Mouse (Mus musculus): ENCODE data around the gene Cd300lf.

Gene Cd300lf

DNA sequence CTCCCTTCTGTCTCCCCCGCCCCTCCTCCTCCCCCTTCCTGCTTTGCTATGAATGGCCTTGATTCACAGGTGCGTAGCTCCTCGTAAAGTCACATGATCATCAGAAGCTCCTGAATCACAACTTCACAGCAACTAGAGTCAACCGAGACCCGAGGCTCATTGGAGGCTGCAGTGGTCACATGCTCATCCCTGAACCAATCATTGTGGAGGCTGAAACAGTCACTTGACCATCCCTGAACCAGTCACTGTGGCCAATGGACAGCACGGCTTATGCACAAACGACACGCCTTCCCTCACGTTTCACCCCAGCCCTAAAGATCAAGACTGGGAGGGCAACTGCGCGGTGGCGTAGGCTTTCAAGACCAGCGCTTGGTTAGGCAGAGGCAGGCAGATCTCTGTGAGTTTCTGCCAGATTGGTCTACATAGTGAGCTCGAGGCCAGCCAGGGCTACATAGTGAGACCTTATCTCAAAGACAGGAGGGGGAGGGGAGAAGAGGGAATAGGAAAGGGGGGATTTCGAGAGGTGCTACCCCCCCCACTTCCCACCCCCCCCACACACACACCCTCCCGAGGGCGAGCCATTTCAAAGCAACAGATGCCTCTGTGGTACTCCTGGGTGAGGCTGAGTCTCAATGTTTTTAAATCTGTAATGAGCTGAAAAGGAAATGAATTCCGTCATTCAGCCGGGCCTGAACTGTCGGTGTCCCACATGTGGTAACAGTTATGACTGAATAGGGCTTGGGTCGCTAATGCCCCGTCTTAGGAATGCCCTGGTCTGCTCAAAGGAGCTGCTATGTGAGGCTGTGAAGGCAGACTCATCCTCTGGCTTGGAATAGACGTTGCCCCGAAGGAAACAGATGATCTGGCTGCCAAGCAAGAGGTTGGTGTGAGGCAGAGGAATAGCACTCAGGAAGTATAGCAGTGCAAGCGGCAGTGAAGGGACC is 30.1 kb downstream of the Cd300lf start:
- peak; percentile 16 for DNase-seq (ENCODE audit: low read depth, low spot score)
- no peaks in the 10 kb centered on the region for H3K27me3 ChIP-seq (ENCODE audit: control insufficient read depth, insufficient read depth, low read length, poor library complexity, severe bottlenecking)
- no peaks in the 10 kb centered on the region for H3K36me3 ChIP-seq (ENCODE audit: control insufficient read depth, insufficient read depth, low read length, poor library complexity, severe bottlenecking)

DNA sequence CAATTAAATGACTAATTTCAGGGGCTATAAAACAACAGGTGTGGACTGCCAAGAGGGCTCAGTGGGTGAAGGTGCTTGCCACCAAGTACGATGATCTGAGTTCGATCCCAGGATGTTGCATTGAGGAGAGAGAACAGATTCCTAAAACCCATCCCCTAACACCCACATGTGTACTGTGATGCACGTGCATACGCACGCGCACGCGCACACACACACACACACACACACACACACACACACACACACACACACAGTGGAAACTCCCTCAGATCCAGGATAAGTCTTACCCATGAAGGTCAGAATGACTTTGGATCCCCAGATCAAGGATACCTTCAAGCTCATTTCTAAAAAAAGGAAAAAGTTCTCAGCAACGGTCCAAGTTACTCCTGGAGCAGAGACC is 31.7 kb downstream of the Cd300lf start:
- DNase-seq (ENCODE audit: low read depth, low spot score) = no peak
- no peaks in the 10 kb centered on the region for H3K36me3 ChIP-seq (ENCODE audit: control insufficient read depth, insufficient read depth, low read length, poor library complexity, severe bottlenecking)
- H3K27me3 ChIP-seq (ENCODE audit: control insufficient read depth, insufficient read depth, low read length, poor library complexity, severe bottlenecking) = no peaks in the 10 kb centered on the region

DNA sequence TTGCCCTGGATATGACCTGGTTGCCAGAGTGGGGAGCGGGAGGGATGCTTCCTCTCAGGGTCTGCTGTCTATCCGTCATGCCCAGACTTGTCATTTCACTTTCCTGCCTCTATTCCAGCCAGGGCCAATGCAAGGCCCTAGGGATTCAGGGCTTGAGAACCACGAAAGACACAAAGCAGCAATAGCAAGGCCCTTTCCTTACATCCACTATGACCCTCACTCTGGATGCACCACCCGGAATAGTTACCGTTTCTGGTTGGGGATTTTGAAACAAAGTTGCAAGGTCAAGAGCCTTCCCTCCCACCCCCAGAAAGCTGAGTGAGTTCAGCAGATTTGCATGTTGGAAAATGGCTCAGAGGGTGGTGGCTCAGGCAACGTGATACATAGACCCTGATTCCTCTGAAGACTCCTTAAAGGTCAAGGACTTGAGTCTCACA is 32.2 kb downstream of the Cd300lf start:
- no peaks in the 10 kb centered on the region for H3K27me3 ChIP-seq (ENCODE audit: control insufficient read depth, insufficient read depth, low read length, poor library complexity, severe bottlenecking)

DNA sequence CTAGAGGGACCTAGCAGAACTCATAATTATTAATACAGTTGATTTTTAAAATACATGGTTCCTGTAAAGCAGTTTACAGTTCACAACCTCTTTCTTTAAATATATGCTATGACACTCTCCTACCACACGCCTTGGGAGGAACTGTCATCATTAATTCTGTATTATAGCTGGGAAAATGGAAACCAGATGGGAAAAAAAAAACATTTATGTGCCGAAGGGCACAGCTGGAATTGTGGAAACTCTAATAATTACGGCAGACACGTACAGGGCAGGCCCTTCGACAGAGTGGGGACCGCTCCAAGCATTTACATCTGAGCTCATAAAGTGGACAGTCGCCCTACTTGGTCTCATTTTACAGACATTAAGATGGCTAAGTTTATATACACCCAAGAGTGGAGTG is 33.1 kb downstream of the Cd300lf start:
- no peaks in the 10 kb centered on the region for H3K36me3 ChIP-seq (ENCODE audit: control insufficient read depth, insufficient read depth, low read length, poor library complexity, severe bottlenecking)
- H3K27me3 ChIP-seq (ENCODE audit: control insufficient read depth, insufficient read depth, low read length, poor library complexity, severe bottlenecking) = no peaks in the 10 kb centered on the region
- no peak for DNase-seq (ENCODE audit: low read depth, low spot score)

More for the DNA sequence above, 32.2 kb downstream of the Cd300lf start:
- no peak for DNase-seq (ENCODE audit: low read depth, low spot score)
- H3K36me3 ChIP-seq (ENCODE audit: control insufficient read depth, insufficient read depth, low read length, poor library complexity, severe bottlenecking) = no peaks in the 10 kb centered on the region

DNA sequence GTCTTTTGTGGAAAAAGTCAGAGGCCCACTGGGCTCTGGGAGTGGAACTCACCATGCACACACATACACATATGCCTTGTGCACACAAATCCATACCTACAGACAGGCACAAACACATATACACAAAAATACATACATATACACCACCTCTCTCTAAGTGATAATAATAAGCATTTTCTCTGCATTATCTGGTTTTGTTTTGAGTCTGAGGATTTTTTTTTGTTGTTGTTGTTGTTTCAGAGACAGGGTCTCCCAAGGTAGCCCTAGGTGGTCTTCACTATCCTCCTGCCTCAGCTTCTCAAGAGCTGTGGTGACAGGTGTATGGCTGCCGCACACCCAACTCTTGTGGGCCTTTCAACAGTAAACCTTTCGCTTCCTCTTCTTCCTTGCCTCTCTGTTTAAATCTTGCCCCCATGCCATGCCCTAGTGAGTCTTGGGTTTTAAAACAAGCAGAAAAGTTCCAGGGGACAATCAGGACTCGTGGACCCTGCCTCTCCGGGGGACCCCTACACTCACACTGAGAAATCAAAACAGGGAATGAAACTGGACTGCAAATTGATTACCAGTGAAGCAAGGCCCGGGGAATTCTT is 33.7 kb downstream of the Cd300lf start:
- DNase-seq (ENCODE audit: low read depth, low spot score) = no peak
- H3K36me3 ChIP-seq (ENCODE audit: control insufficient read depth, insufficient read depth, low read length, poor library complexity, severe bottlenecking) = no peaks in the 10 kb centered on the region
- H3K27me3 ChIP-seq (ENCODE audit: control insufficient read depth, insufficient read depth, low read length, poor library complexity, severe bottlenecking) = no peaks in the 10 kb centered on the region

DNA sequence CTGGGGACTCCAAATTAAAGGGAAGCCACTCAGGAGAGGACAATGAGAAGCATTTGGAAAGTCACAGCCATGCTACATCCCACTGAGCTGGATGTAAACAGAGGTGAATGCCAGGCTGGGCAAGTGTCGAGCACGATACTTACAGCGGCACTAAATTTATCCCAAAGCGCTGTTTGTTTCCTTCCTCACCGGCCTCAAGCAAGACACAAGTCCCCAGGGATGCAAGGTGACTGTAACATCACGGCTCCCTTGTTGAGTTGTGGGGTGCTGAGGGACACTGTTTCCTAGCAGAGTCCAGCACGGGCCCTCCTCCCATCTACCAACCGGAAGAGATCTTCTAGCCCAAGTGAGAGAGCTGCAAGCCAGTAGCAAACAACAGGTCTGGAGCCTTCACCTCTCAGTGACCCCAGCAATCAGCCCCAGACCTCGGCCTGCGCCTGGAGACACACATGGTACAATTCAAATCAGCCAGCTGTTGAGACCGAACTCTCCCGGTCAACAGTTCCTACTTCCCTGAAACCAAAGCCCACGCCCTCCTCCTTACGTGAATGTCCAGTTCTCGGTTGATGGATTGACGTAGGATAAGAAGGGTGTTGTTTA is 34.5 kb downstream of the Cd300lf start:
- H3K27me3 ChIP-seq (ENCODE audit: control insufficient read depth, insufficient read depth, low read length, poor library complexity, severe bottlenecking) = no peaks in the 10 kb centered on the region
- no peak for DNase-seq (ENCODE audit: low read depth, low spot score)
- H3K36me3 ChIP-seq (ENCODE audit: control insufficient read depth, insufficient read depth, low read length, poor library complexity, severe bottlenecking) = no peaks in the 10 kb centered on the region

DNA sequence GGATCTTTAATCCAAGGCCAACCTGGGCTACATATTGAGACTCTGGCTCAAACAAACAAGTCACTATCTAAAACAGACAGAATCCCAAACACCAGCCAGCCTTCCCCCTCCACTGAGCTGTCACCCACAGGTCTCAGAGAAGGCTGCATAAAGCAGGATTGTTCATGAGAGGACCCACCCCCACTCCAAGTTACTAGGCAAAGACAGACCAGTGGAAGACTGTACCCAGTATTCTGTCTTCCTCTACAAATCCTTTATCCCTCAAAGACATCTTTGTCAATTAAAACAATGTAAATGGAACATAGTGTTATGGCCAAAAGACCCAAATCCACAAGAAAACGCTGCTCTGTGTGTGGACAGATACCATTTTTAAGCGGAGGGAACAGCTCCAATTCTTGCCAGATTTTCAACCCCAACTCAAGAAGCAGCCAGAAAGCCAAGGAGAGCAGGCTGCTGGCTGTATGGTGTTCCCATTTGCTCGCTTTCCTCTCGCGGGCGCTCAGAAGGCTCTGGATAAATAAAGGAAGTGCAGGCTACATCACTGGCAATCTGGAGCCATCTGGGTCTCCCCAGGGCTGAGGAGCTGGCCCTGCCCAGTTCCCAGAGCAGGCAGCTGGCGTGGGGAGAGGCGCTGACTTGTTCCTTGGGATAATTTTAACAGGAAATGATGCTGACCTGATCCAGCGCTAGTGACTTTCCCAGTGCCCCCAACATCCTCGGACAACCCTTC is 35.4 kb downstream of the Cd300lf start:
- H3K27me3 ChIP-seq (ENCODE audit: control insufficient read depth, insufficient read depth, low read length, poor library complexity, severe bottlenecking) = no peaks in the 10 kb centered on the region
- no peak for DNase-seq (ENCODE audit: low read depth, low spot score)
- H3K36me3 ChIP-seq (ENCODE audit: control insufficient read depth, insufficient read depth, low read length, poor library complexity, severe bottlenecking) = no peaks in the 10 kb centered on the region

DNA sequence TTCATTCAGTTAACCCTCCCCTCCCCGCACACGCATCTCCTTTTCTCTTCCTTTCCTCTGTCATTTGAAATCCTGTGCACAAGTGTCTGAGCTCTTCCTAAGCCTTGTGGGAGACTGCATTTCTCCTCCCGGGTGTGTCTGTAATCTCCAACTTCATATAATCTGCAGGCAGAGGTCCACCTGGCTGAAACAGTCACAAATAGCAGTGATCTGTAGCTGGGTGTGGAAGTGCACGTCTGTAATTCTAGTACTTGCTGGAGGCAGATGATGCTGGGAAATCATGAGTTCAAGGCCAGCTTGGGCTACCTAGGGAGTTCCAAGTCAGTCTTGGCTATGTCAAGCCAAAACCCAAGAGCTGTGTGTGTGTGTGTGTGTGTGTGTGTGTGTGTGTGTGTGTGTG is 41.7 kb downstream of the Cd300lf start:
- H3K36me3 ChIP-seq (ENCODE audit: control insufficient read depth, insufficient read depth, low read length, poor library complexity, severe bottlenecking) = no peaks in the 10 kb centered on the region
- no peak for DNase-seq (ENCODE audit: low read depth, low spot score)
- 0 out of 2 replicates have a peak, but pooled peaks cover 2% of the 10 kb centered on the region for H3K27me3 ChIP-seq (ENCODE audit: control insufficient read depth, insufficient read depth, low read length, poor library complexity, severe bottlenecking)

DNA sequence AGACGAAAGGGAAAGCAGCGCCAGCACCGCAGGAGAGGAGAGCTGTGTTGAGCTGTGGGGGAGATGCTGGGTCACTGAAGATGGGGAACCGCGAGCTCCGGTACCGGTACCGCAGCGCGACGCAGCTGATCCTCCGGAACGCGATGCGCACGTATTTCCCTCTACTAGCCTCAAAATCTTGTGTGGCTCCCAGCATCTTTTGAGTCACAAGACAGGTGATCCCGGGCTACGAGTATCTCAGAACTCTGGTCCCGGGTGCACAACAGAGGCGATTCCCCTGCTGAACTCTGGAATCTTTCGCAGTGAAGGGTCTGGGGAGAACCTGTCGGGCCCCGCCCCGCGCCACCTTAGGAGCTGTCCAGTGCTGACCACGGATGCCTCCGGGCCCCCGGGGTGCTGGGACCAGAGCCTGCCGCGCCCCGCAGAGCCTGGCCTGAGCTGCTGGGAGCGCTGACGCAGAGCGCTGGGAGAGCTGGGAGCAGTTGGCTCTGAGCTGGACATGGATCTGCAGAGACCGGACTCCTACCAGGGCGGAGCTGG is 42.4 kb downstream of the Cd300lf start, which contains the start of gene Rab37:
TSS of gene Rab37 (plus strand) at position 70 of the 540 bp plus-strand sequence.
- H3K36me3 ChIP-seq (ENCODE audit: control insufficient read depth, insufficient read depth, low read length, poor library complexity, severe bottlenecking) = no peaks in the 10 kb centered on the region
- peak; percentile 16 for DNase-seq (ENCODE audit: low read depth, low spot score)
- 0 out of 2 replicates have a peak, but pooled peaks cover 2% of the 10 kb centered on the region for H3K27me3 ChIP-seq (ENCODE audit: control insufficient read depth, insufficient read depth, low read length, poor library complexity, severe bottlenecking)

DNA sequence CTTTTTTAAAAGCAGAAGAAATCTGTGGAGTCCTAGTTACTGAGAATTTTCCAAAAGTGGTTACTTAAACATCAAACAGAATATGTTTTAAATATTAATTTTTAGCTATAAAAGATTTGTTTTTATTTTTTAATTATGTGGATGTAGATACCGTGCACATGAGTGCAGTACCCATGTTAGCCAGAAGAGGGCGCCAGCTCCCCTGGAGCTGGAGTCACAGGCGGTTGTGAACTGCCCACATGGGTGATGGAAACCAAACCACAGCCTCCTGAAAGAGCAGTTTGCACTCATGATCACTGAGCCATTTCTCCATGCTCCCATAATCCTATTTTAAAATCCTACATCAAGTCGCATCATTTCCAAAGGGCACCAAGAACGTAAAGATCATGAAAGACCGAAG is 43.9 kb downstream of the Cd300lf start:
- Histone ChIP-seq H3K27me3 (ENCODE audit: control insufficient read depth, insufficient read depth, low read length, poor library complexity, severe bottlenecking) (0 out of 2 replicates have a peak, but pooled peaks cover 2% of the 10 kb centered on the region), H3K36me3 (ENCODE audit: control insufficient read depth, insufficient read depth, low read length, poor library complexity, severe bottlenecking) (no peaks in the 10 kb centered on the region)
- DNase-seq (ENCODE audit: low read depth, low spot score) = peak; percentile 56

DNA sequence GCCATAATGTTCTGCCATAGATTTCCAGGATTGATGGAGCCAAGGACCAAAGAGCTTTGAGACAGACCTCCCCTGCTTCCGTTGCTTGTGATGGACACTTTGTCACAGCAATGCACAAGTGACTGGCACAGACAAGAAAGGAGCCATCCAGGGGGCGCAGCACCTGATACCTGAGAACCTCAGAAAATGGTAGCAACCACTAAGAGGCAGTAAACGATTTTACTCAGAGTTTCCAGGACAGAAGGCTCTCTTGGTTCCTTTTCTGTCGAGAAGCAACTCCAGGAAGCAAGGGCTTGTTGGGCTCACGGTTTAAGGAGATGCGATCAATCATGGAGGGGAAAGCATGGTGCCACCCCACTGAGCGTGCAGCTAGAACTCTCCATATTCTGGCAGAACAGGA is 47.6 kb downstream of the Cd300lf start:
- H3K27me3 ChIP-seq (ENCODE audit: control insufficient read depth, insufficient read depth, low read length, poor library complexity, severe bottlenecking) = 0 out of 2 replicates have a peak, but pooled peaks cover 2% of the 10 kb centered on the region
- no peaks in the 10 kb centered on the region for H3K36me3 ChIP-seq (ENCODE audit: control insufficient read depth, insufficient read depth, low read length, poor library complexity, severe bottlenecking)
- DNase-seq (ENCODE audit: low read depth, low spot score) = no peak

DNA sequence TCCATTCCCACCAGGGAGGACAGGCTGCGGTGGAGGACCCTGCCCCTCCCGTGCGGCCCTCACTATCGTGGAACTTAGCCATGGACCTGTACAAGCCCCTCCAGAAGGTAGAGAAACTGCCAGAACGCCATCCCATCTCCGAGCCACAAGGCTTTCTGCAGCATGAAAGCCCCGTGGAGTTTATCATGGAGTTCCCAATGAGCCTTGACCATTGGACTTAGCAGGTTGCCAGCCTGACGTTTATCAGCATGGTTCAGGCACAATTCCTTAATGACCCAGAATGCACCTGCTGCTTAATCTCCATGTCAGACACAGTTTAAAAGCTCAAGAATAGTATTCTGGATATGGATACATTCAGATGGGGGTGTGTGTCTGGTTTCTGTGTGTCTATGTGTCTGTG is 48.7 kb downstream of the Cd300lf start:
- DNase-seq (ENCODE audit: low read depth, low spot score) = no peak
- H3K27me3 ChIP-seq (ENCODE audit: control insufficient read depth, insufficient read depth, low read length, poor library complexity, severe bottlenecking) = 0 out of 2 replicates have a peak, but pooled peaks cover 2% of the 10 kb centered on the region
- no peaks in the 10 kb centered on the region for H3K36me3 ChIP-seq (ENCODE audit: control insufficient read depth, insufficient read depth, low read length, poor library complexity, severe bottlenecking)

DNA sequence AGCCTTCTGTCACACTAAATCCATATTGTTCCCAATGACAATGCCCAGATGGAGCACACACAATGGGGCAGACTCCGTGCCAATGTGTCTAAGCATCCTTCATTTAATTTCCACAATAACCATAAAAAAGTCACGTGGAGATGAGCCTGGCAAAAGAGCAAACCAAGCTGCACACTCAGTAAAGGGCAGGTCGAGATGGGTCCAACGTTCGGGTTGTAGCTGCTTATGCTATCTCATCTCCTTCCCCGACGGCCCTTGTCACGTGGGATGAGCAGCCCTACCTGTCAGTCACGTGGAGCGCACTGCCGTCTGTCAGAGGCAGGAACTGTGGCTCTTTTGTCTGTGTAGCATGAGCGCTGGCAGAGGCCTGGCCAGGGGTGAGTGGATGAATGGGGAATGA is 49.2 kb downstream of the Cd300lf start:
- no peaks in the 10 kb centered on the region for H3K27me3 ChIP-seq (ENCODE audit: control insufficient read depth, insufficient read depth, low read length, poor library complexity, severe bottlenecking)
- DNase-seq (ENCODE audit: low read depth, low spot score) = no peak
- H3K36me3 ChIP-seq (ENCODE audit: control insufficient read depth, insufficient read depth, low read length, poor library complexity, severe bottlenecking) = no peaks in the 10 kb centered on the region

Data from splenic B cell, adult 2 months (primary cell).